Mouse (Mus musculus): ENCODE results near the gene Coa4.
"Not testable (repeated sequence)": the region's sequence is repeated elsewhere in the genome, so short reads cannot be mapped to it uniquely, and the experiment has no call there.

DNA sequence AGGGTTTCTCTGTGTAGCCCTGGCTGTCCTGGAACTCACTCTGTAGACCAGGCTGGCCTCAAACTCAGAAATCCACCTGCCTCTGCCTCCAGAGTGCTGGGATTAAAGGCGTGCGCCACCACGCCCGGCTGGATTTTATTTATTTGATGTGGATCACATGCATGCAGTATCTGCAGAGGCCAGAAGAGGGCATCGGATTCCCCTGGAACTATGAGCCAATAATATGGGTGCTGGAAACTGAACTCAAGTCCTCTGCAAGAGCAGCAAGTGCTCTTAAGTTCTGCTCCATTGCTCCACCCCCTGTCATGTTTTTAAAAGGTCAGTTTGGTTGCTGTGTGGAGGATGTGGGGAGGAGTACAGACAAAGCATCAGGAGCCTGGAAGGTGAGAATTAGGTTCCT is 30.4 kb downstream of the Coa4 start:
- not testable (repeated sequence) for TF ChIP-seq GATA1 (IDR thresholded peaks at IDR 0.05; ENCODE audit: borderline replicate concordance, low read length); FLI1 (IDR thresholded peaks at IDR 0.05; ENCODE audit: low read length)

Measured in megakaryocyte, embryonic 14.5 days (primary cell).